8 mouse cellular contexts compared by ENCODE assay signal in genomic region chr7:130670358-130670757, GRCm38 (mm10).
DNase-seq lines count a peak whose midpoint lies in the region; ATAC-seq and TF ChIP-seq lines count a peak whose summit lies in the region.

No protein-coding gene starts in this region.

- H3K4me1 ChIP-seq in heart, embryonic 11.5 days (ENCODE audit: control insufficient read depth, insufficient read depth, low read length): peaks cover 63% of the 10 kb centered on the region
- peaks cover 23% of the 10 kb centered on the region for H3K4me1 ChIP-seq in neural tube, embryonic 14.5 days (ENCODE audit: control insufficient read depth, insufficient read depth, low read length)
- no peaks in the 10 kb centered on the region for H3K4me1 ChIP-seq in thymus, adult 2 months (replicated peaks; ENCODE audit: control insufficient read depth, insufficient read depth, low read length)

- peak overlapping the region; percentile 34; the same call in 1 of the 2 replicates for H3K9ac ChIP-seq in heart, embryonic 11.5 days (ENCODE audit: low read depth, low read length)
- H3K9ac ChIP-seq in neural tube, embryonic 14.5 days (replicated peaks; ENCODE audit: low read depth, low read length): 0 out of 2 replicates have a peak overlapping the region, but pooled peaks have one; percentile 8

- no peaks in the 10 kb centered on the region for H3K27me3 ChIP-seq in heart, embryonic 11.5 days (ENCODE audit: control insufficient read depth, insufficient read depth, low read length)
- H3K27me3 ChIP-seq in neural tube, embryonic 14.5 days (ENCODE audit: control insufficient read depth, insufficient read depth, low read length): no peaks in the 10 kb centered on the region
- H3K27me3 ChIP-seq in thymus, adult 2 months (ENCODE audit: control insufficient read depth, insufficient read depth, low read length): no peaks in the 10 kb centered on the region

- ATAC-seq in heart, embryonic 11.5 days (replicated peaks; ENCODE audit: insufficient number of reproducible peaks, low FRiP score, low TSS enrichment): 0 out of 2 replicates have a peak, but pooled peaks have one; percentile 31
- no peak for ATAC-seq in neural tube, embryonic 14.5 days (ENCODE audit: low read depth)
- ATAC-seq in erythroid progenitor cell, adult 5-6 weeks (replicated peaks; ENCODE audit: low FRiP score, poor library complexity, severe bottlenecking): no peak

- H3K27ac ChIP-seq in layer of hippocampus, adult 2 months: peak overlapping the region; percentile 84; the same call in 1 of the 2 replicates
- peak overlapping the region; percentile 98 for H3K27ac ChIP-seq in heart, embryonic 11.5 days (ENCODE audit: low read depth, low read length)
- peak overlapping the region; percentile 22; the same call in 1 of the 2 replicates for H3K27ac ChIP-seq in neural tube, embryonic 14.5 days (ENCODE audit: low read depth, low read length)
- no peak overlapping the region for H3K27ac ChIP-seq in thymus, adult 2 months (ENCODE audit: control insufficient read depth, insufficient read depth, low read length)

- H3K4me2 ChIP-seq in heart, embryonic 11.5 days: 0 out of 2 replicates have a peak overlapping the region, but pooled peaks have one; percentile 14
- no peak overlapping the region for H3K4me2 ChIP-seq in neural tube, embryonic 14.5 days (ENCODE audit: low read depth, low read length)

- TF ChIP-seq CTCF in layer of hippocampus, adult 2 months (conservative IDR thresholded peaks at IDR 0.05): no peak
- no peak for TF ChIP-seq CTCF in thymus, adult 2 months (IDR thresholded peaks at IDR 0.05; ENCODE audit: borderline replicate concordance, control insufficient read depth, extremely low read depth, insufficient read depth, low read length, poor library complexity)

- TF ChIP-seq POLR2A in thymus, adult 2 months (IDR thresholded peaks at IDR 0.05; ENCODE audit: control insufficient read depth, extremely low read depth, insufficient read depth, low read length, poor library complexity): no peak

- H3K36me3 ChIP-seq in heart, embryonic 11.5 days (ENCODE audit: control insufficient read depth, insufficient read depth, low read length): 0 out of 2 replicates have a peak, but pooled peaks cover 2% of the 10 kb centered on the region
- H3K36me3 ChIP-seq in neural tube, embryonic 14.5 days (ENCODE audit: control insufficient read depth, insufficient read depth, low read length): no peaks in the 10 kb centered on the region
- no peaks in the 10 kb centered on the region for H3K36me3 ChIP-seq in thymus, adult 2 months (ENCODE audit: control insufficient read depth, insufficient read depth, low read length)

- DNase-seq in layer of hippocampus, adult 2 months (ENCODE audit: low spot score in 2 of 2): no peak
- no peak for DNase-seq in layer of hippocampus, postnatal 14 days (ENCODE audit: low spot score in 2 of 2)
- peak; percentile 44 for DNase-seq in kidney, postnatal 14 days
- DNase-seq in thymus, adult 2 months: no peak
- no peak for DNase-seq in thymus, postnatal 25 days

- H3K4me3 ChIP-seq in layer of hippocampus, adult 2 months: no peak overlapping the region
- no peak overlapping the region for H3K4me3 ChIP-seq in heart, embryonic 11.5 days (ENCODE audit: low read depth, low read length)
- no peak overlapping the region for H3K4me3 ChIP-seq in neural tube, embryonic 14.5 days (ENCODE audit: low read depth, low read length)
- H3K4me3 ChIP-seq in thymus, adult 2 months (ENCODE audit: control insufficient read depth, insufficient read depth, low read length): no peak overlapping the region

- 32% methylated on average over 4 of the region's 4 CpGs for WGBS in heart, embryonic 11.5 days (ENCODE audit: insufficient replicate concordance)
- 85% methylated on average over 4 of the region's 4 CpGs for WGBS in neural tube, embryonic 14.5 days
- WGBS in thymus, adult 2 months: 85% methylated on average over 4 of the region's 4 CpGs

- no peaks in the 10 kb centered on the region for H3K9me3 ChIP-seq in heart, embryonic 11.5 days (replicated peaks; ENCODE audit: control insufficient read depth, low read length)
- no peaks in the 10 kb centered on the region for H3K9me3 ChIP-seq in neural tube, embryonic 14.5 days (ENCODE audit: control insufficient read depth, low read length)
